Mouse (Mus musculus): ENCODE data around the gene Usp24.

GRCm38 (mm10) chr4:106428616-106429015, 112.6 kb downstream of the Usp24 start:
- TF ChIP-seq HCFC1 (IDR thresholded peaks at IDR 0.05; ENCODE audit: borderline replicate concordance, insufficient read depth, low read length) (no peak), MAFK (IDR thresholded peaks at IDR 0.05; ENCODE audit: insufficient read depth, low read depth, low read length) (no peak), CHD2 (IDR thresholded peaks at IDR 0.05; ENCODE audit: low read depth, low read length) (no peak)

Measured in ES-E14 (cell line).